Mouse (Mus musculus) ovary, adult 18-20 months (tissue): ENCODE data around the gene Pelp1.
"Not testable (repeated sequence)": the region's sequence is repeated elsewhere in the genome, so short reads cannot be mapped to it uniquely, and the experiment has no call there.

ENCODE experiments used
- DNase-seq: peaks from one replicate; pipeline ENCODE4 v3.0.0; 2022; ENCODE audit warnings: low spot score, mixed read lengths

The Pelp1 gene

DNA sequence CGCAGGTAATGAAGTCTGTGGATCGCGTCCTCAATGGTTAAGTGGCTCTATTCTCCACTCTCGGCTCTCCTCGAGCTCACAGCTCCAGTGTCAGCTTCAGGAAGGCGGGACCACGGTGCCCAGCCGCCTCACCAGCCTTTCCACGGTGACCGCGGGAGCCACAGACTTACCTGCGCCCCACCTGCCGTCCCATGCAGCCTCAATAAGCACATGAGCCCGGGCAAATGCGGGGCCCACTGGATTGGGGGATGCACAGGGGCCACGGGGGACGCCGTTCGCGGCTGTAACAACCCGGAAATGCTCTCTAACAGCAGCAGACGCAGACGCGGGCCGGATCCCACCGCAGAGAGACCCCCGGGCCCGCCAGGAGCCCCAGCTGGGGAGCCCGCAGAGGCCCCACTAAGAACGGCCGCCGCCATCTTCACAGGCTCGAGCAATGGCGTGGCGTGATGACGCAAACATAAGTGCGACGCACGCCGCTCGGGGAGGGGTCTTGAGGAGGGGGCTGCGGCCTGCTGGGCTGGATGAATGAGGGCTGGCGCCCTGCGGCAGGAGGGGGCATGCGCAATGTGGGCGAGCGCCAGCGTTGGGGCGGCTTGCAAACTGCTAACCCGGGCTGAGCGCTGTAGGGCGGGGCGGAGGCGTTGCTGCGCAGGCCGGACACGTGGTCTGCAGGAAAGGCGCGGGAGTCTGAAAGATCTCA is at the start of gene Pelp1:
Gene Pelp1 (minus strand): TSS at position 438 of the 703 bp plus-strand sequence.
- peak; percentile 91 for DNase-seq

DNA sequence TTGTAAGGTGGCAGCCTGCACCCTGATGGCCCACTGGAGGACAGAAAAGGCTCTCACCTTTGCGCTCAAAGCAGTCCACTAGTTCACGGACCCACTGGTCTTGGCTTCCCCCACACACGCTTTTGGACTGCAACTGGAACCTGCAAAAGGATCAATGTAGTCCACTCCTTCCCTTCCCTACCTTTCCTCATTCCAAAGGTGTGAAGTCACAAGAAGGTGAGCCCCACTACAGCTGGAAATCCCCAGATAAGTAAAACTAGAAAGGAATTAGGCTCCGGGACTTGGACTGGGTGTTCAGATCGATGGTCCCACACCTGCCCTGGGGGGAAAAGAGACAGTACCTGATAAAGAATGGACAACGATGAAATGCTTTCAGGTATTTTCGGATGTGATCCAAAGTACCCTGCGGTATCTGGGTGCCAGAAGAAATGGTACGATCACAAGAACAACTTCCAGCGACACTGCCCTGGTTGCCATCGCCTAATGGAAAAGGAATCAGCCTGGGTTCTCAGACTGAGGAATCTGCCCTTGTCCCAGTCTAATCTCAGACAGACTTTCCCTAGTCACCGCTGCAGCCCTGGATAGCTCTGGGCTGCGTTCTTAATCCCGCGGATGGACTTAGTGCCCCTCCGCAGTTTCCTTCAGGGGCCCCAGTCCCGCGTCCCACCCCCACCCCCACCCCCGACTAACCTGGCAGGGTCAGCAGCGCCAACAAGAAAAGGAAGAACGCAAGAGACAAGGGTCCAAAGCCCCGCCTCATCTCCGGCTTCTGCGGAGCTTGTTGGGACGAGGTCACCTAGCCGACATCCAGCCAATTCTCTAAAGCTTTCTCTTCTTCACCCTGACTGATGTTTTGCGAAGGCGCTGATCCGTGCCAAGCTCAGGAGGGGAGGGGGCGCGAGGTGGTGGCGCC is 49.1 kb upstream of the Pelp1 start, which contains the start of gene Zmynd15:
Gene Zmynd15 (plus strand): TSS at position 746 of the 913 bp plus-strand sequence.
- DNase-seq, result no peak

DNA sequence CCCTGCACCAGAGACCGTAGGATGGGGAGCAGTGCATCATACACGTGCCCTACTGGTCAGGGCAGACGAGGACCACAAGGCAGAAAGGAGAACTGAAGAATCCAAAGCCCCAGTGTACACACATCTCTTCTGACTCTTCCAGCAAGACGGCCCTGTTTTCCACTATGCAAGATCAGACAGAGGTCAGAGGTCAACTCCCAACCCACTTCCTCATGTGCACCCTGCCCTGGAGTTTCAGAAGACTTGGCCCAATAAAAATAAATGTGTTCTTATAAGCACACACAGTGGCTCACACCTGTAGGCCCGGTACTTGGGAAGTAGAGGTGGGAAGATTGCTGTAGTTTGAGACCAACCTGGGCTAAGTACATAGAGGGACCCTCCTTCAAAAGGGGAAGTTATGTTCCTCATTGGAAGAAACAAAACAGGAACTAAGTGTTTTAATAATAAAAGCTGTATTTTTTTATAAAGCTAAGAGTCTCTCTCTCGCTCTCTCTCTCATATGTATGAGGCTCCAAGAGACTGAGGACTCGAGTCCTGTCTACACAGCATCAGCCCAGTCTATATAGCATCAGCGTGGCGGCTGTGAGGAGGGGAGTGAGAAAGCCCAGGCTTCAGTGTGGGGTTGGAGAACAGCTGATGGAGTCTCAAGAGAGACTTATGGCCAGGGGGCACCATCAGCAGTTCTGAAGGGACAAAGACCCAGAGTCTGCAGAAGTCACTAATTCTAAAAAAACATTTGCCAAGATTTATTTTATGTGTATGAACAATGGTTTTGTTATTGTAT is 43.6 kb upstream of the Pelp1 start:
- no peak for DNase-seq

DNA sequence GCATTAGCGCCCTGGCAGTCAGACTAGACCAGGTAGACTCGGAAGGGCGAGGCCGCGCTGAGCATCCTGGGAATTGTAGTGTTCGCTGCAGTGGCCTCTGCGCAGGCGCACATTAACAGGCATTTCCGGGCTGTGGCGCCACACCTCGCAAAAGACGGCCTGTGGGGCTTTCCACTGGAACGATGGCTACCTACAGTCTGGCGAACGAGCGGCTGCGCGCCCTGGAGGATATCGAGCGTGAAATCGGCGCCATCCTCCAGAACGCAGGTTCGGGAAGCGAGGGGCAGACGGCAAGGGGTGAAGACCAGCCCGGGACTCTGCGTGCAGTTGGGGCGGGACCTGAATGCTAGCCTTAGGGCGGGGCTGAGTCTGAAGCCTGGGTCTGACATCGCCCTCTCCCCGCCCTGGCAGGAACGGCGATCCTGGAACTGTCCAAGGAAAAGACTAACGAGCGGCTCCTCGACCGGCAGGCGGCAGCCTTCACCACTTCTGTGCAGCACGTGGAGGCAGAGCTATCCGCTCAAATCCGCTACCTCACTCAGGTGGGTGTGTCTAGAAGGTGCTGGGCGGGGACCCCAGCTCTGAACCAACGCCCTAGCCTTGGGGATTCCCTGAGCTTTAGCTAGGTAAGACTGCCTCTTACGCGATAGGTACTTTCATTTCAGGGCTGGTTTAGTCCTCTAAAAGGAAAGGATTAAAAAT is 42.1 kb upstream of the Pelp1 start, which contains the start of gene Med11:
Gene Med11 (plus strand): TSS at position 123 of the 702 bp plus-strand sequence.
- DNase-seq, result peak; percentile 95

DNA sequence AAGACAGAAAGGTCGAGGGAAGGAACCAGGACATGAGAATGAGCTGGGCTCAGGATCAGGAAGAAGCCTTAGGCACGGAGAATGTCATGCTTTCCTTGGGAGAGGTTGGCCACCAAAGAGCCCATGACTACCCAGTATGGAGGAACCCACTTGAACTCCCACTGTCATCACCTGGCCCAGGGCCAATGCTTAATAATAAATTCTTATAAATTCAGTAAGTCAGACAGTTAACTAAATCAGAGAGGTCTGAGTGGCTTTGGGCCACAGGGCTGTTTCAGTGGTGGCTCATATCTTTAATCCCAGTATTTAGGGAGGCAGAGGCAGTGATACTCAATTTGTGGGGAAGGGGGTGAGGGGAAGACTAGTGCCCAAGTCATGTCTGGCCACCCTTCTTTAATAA is 41.1 kb upstream of the Pelp1 start:
- no peak for DNase-seq

DNA sequence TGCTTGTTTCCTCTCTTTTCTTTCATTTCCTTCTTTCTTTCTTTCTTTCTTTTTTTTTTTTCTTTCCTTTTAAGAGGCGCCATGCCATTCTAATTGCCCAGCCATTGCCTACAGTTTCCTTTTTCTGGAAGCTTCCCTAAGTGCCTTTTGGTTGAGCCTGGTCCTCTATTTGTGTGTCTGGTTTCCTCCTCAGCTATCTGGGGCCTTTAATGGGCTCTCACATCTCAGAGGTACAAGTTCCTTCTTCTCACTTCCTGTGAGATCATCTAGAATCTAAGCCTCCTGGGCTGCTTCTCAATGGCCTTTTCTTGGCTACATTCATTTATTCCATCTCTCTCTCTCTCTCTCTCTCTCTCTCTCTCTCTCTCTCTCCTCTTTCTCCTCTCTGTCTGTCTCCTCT is 37.5 kb upstream of the Pelp1 start:
- DNase-seq, result no peak

DNA sequence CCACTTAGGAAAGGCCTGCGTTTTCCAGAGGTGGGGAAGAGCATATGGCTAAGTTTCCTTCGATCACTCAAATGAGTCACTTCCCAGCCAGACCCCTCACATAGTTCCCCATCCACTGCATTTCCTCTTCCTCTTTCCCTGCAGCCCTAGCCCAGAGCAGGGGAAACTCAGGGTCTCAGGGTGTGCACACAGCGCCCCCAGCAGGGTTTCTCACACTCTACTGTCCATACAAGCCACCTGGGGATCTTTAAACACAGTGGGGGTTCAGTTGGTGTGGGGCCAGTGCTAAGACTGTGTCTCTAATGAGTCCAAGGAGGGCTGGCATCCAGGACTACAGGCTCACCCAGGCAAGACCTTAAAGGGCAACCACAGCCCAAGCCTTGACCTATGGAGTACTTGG is 36.9 kb upstream of the Pelp1 start:
- no peak for DNase-seq

DNA sequence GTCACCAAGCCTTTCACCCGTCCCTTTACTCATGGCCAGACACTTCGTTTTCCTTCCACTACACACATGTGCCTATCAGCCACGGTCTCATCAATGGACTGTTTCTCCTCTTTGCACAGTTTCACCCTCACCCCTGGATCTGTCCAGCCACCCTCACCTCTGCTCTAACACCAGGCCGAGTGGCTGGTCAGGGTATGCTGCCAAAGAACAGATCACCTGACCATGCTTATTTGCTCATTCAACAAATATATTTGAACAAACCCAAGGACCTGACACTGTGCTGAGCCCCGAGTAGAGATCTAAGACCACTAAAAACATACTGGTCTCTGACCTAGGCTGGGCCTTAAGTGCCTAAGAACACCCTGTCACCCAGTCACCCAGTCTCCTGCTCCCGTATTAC is 34.8 kb upstream of the Pelp1 start:
- DNase-seq, result no peak

DNA sequence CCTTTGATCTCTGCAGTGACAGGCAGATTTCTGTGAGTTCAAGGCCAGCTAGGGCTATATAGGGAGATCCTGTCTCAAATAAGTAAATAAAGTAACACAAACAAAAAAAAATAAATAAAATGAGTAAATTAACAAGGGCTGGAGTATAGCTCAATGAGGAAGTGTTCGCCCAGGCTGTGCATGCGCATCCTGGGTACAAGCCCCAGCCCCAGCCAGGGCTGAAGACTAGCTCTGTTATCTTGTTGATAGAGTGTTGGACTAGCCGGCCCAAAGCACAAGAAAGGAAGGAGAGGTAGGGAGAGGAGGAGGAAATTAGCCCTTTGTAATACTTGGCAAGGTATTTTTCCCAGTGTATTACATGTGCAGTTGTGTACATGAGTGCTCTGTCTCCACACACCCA is 34.1 kb upstream of the Pelp1 start:
- DNase-seq, result no peak

DNA sequence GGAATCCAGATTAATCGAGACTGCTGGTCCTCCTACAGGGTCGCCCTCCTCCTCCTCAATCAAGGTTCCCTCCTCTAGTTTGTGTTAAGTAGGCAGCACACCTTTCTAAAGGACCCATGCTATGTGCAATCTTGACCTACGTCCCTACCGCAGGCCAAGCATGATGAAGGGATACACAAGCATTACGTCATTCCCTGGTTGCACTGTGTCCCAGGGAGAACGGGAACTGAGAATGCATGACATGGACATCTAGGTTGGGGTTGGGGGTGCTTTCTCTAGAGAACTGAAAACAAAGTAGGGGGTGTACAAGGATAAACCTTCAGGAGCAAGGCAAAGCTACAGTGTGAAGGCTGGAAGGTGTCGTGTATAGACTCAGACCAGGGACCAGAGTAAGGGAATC is 32.1 kb upstream of the Pelp1 start:
- no peak for DNase-seq

DNA sequence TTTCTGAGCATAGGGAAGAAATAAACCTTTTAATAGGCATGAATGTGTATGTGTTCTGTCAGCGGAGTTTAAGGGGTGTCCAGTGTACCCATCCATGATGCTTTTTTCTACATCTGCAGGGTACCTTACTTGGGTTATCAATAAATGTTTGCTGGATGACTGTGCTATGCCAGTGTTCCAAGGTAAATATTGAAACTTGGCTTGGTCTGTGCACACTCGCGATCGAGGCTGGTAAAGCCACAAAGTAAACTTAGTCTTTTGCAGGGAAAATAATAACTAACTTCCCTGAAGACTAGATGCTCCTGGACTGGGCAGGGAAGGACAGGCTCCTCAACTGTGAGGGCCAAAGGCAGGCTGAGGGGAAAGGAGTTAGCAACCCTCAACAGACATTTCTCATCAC is 30.8 kb upstream of the Pelp1 start:
- no peak for DNase-seq

DNA sequence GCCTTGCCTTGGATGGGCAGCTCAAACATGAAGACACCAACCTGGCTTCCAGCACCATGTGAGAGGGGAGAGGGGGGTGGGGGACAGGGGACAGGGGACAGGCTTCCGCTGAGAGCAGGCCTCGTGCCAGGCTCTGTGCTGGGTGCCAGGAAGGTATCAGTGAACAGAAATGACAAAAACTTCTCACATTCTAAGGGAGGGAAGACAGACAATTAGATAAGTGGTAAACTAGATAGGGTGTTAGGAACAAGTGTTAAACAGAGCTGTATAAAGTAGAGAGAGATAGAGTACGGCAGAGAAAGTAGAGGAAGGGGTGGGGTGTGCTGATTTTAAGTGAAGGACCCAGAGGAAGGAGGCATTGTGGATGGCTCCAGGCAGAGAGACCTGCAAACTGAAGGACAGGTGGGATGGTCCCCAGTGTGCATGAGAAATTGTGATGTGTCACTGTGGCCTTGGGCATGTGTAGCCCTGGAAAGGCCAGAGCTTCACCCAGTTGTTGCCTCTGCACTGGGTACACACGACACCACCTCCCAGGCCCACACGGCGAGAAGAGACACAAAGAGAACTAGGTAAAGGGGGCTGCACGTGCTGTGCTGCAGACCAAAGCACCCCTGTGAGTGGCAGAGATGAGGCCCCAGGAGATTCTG is 29.0 kb upstream of the Pelp1 start:
- no peak for DNase-seq

DNA sequence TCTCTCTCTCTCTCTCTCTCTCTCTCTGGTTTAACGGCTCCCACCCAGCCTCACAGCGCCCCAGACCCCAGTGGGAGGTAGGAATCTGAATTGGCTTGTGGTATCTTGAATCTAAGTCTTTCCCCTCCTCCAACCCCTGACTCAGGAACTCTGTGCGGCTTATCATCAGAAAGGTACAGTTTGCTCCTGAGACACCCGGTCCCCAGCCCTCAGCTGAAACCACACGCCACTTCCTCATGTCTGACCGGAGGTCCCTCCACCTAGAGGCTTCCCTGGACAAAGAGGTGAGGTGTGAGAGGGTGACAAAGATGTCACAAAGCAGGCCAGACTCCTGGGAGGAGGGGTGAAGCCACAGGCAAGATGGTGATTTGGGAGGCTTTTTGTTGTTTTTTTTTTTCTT is 27.6 kb upstream of the Pelp1 start:
- no peak for DNase-seq

DNA sequence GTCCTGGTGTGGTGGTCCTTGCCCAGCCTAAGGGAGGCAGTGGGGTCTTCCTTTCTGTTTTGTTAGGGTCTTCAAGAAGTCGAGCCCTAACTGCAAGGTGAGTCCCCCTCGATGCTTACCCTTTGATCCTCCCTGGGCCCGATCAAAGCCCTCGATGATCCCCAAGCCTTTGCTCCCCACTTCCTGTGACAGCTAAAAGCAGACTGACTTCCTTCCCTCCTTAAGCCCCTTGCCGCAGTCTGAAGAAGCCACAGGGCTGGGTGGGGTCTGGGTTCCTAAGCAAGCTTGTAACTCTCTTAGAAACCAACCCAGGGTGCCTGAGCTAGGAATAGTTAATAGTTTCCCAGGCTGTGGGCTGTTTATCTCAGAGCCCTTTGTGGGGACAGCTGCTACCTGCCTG is 25.6 kb upstream of the Pelp1 start:
- no peak for DNase-seq

DNA sequence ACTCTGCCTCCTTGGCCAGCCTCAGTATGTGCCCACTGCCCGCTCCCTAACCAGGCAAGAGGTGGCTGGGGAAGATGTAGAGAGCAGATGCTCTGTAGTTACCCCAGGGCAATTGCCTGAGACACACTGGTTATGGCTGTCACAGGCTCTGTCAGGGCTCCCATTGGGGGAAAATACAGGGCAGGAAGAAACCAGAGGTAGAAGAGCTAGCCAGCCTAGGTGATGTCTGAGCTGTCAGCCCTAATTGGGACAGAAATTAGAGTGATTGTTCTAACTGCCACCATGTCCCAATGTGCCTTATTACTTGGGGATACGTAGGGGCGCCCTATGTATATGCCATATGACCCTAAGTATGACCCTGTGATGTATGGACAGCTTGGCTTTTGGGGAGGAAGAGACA is 24.1 kb upstream of the Pelp1 start:
- no peak for DNase-seq

DNA sequence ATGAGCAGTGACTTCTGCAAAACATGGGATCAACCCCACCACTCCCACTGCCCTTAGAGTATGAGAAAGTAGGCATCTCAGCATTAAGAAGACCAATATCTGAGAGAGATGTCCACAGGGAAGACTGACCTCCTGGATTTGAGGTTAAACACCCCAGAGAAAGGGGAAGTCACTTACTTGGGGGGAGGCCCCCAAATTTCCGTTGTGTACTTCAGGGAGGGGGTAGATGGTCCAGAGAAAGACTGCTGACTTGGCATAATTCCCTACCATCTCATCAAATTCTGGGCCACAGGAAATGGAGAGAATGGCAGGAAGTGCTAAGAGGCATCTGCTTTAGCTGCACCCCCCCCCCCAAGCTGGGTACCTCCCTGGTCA is 23.7 kb upstream of the Pelp1 start:
- DNase-seq, result no peak

DNA sequence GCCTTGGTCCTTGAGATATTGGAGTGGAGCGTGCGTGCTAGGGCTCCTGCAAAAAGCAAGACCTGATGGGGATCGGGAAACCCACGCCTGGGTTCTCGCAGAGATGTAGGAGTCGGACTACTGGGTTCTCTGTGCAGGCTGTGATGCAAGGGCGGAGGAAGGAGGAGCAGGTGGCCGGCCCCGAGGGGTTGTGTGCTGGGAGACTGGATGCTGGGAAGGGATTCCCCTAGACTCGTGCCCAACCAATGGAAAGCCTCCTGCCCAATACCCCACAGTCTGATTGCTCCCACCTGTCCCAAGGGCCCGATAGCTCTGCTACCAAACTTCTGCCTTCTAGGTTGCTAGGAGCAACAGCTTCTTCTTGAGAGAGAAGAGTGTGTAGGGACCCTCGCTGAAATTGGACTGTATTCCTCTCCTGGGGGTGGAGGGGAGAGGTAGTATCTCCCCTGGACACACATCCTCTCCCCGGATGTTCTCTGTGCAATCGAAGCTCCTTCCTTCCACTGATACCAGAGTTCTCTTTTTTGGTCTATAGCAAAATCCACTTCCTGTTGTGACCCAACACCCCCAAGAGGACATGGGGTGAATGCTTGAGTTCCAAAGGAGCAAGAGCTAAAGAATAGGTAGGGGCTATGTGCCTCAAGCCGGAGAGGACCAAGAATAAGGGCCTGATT is 23.2 kb upstream of the Pelp1 start:
- DNase-seq, result no peak

DNA sequence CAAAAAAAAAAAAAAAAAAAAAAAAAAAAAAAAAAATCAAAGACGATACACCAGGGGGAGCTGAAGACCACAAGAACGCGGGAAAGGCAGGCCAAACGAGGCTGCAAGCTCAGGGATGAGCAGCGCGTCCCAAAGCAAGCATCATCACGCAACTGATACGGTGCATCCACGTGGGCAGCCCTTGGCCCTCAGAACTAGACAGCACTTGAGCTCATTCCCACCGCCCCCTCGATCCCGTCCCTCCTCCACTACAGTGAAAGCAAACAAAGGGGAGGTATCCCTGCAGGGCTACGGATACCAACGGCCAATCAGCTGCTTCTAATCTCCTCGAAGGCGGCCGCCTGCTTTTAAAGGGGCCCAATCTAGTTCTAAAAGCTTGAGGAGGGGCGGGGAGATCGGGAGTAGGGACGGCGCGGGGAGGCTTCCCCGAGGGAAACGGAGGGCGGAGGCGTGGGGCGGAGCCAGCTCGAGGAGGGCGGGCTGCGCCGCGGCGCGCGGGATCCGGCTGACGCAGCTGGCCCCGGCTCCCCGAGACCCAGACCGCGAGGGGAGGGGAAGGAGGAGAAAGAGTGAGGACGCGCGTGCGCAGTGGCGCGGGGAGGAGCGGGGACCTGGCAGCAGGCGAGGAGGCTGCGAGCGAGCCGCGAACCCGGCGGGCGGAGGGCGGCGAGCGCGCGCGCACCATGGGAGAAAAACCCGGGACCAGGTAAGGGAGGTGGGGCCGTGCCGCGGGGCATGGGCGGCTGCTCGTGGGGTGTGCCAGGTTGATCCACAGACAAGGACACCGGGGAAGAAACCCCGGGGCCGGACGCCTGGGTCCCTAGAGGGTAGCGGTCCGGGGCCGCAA is 22.4 kb upstream of the Pelp1 start, which contains the start of gene Arrb2:
Gene Arrb2 (plus strand): TSS at position 588 of the 847 bp plus-strand sequence.
- peak; percentile 99 for DNase-seq

DNA sequence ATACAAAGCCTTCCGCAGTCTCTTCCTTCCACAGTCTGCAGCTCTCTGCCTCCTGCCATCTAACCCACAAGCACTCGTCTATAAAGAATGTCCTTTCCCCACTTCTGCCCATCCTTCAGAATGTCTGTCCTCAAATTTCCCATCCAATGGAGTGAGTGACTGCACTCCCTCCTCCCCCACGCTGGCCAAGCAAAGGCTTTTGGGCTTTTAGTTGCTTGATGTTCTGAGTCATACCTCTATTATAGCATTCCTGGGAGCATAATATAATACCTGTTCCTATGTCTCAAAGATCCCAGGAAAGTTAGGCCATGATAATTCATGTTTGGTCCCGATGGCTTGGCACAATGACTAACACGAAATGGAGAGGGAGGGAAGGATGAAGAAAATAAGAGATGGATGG is 21.7 kb upstream of the Pelp1 start:
- no peak for DNase-seq

DNA sequence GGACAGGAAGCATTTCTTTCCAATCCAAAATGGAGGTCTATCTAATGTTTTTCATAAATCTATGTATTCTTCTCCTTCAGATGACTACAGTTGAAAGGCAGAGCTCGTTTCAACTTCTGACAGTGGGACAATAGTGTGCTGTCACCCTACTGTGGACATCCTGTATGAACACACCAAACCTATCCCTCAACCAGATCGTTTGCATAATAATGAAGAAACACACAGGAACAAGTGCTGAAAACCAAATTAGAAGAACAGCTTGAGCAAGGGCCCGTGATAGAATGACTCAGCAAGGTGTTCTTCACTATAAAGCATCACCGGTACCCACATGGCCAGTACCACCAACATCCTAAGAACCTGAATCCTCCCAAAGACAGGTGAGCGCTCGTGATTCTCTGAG is 16.8 kb upstream of the Pelp1 start:
- not testable (repeated sequence) for DNase-seq
